Mouse (Mus musculus): ENCODE measurements at regions not wholly inside any gene's neighbourhood (a gene's known extent, or its start where the extent isn't known, plus 50 kb on each side); places are given as distances from the start of the nearest gene placed in this dataset.

- TF ChIP-seq CTCF (IDR thresholded peaks at IDR 0.05; ENCODE audit: borderline replicate concordance, insufficient read depth, low read depth, low read length) (no peak), POLR2A (IDR thresholded peaks at IDR 0.05; ENCODE audit: borderline replicate concordance, insufficient read depth, low read length) (no peak)
Observed at GRCm38 (mm10) chr8:33015861-33016260, 412.6 kb upstream of the 5930422O12Rik start.
